Mouse (Mus musculus): Measurements from ENCODE around the gene Arhgap15.

DNA sequence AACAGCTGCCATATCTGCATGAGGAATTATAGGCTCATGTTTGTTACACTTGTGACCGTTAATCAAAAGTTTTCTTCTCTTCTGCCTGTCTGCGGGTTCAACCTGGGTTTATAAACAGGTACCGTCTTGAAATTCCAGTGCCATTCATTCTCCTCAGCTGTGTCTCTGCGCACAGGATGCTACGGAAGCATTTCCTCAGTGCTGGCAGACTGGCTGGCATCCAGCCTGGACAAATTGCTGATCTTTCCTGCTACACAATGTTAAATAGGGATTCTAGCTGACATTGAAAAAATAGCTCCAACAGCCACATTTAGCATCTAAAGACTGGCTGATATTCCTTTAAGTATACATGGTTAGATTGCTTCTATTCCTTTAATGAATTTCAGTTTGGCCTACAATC, 93.0 kb downstream of the Arhgap15 start:
- TF ChIP-seq CTCF (IDR thresholded peaks at IDR 0.05; ENCODE audit: low read depth, low read length) (no peak), POLR2A (IDR thresholded peaks at IDR 0.05; ENCODE audit: extremely low read depth, insufficient read depth, low read length) (no peak)
